Mouse (Mus musculus): ENCODE measurements around the gene Plk1.

DNA sequence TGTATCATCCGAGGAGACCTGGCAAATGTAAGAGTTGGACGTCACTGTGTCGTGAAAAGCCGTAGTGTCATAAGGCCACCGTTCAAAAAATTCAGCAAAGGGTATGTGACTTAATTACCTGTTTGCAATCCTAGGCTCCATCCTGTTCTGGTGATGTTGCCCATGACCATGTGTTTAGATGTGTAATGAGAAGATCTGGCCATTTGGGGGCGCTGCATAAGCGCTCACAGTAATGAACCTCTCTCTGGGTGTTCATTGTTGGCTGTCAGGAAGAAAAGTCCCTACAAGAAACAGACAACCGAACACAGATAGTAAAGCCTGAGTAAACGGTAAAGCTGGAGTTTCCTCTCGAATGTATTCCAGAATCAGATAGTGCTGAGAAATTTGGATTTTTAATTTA is 24.2 kb upstream of the Plk1 start:
- TF ChIP-seq CTCF (IDR thresholded peaks at IDR 0.05) = peak; percentile 53
- TF ChIP-seq EP300 (IDR thresholded peaks at IDR 0.05) = no peak
